Mouse (Mus musculus): ENCODE measurements around the gene Smco4. TPM values are rescaled to one million over a fixed set of nuclear protein-coding genes. Genes with fewer than 3 reads are reported as not detected.

Smco4 gene
- polyA plus RNA-seq, 1 experiment from 2014 or later = 7.5 TPM

DNA sequence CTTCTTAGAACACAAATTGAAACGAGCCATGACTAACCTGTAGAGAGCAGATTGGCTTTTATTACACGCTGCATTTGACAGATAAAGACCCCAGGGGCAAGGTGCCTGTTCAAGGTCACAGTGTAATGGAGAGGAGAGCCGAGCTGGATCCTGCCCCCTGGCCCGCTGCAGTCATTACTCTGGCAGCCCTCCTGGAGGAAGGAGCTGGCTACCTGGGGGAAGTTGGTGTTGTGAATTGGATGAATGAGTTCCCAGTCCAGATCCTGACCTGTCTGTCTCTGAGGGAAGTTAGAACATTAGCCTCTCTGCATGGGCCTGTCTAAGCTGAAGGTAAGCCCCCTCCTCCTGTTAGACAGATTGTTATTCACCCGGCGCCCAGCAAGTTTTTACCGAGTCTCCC, 9.2 kb downstream of the Smco4 start:
- no peak overlapping the region for H3K4me2 ChIP-seq (ENCODE audit: low read depth, severe bottlenecking)
- no peaks in the 10 kb centered on the region for H3K27me3 ChIP-seq (ENCODE audit: control insufficient read depth, insufficient read depth, low read length)
- no peaks in the 10 kb centered on the region for H3K9me3 ChIP-seq (ENCODE audit: control insufficient read depth, low read length)
- no peak overlapping the region for H3K27ac ChIP-seq (replicated peaks; ENCODE audit: low read depth, low read length)
- ATAC-seq (ENCODE audit: insufficient number of reproducible peaks, low FRiP score, low TSS enrichment, low read depth) = no peak
- H3K9ac ChIP-seq (ENCODE audit: low read length) = no peak overlapping the region
- H3K36me3 ChIP-seq (ENCODE audit: control insufficient read depth, insufficient read depth, low read length) = no peaks in the 10 kb centered on the region
- 41% methylated on average over 7 of the region's 7 CpGs for WGBS
- DNase-seq (ENCODE audit: low spot score) = no peak
- H3K4me3 ChIP-seq (ENCODE audit: low read depth, low read length) = no peak overlapping the region
- H3K4me1 ChIP-seq (ENCODE audit: control insufficient read depth, insufficient read depth, low read length) = peaks cover 13% of the 10 kb centered on the region

DNA sequence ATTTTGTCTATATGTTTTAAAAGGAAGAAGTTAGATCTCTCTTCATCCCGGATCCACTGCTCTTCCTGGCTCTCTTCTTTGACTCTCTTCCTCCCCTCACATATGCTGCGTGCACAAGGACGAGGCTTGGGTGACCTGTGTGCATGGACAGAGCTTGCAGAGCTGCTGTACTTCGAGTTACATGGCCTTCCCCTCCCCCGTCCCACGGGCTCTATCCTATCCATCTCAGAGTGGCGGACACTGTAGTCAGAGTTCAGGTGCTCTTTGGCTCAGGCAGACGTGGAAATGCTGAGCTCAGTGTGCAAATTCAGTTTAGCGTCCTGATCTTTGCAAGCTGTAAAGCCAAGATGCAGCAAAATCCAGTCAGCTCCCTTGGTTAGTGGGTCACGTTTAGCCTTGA, 10.1 kb downstream of the Smco4 start:
- Histone ChIP-seq H3K9me3 (ENCODE audit: control insufficient read depth, low read length) (no peaks in the 10 kb centered on the region), H3K27me3 (ENCODE audit: control insufficient read depth, insufficient read depth, low read length) (no peaks in the 10 kb centered on the region), H3K4me3 (ENCODE audit: low read depth, low read length) (no peak overlapping the region), H3K36me3 (ENCODE audit: control insufficient read depth, insufficient read depth, low read length) (no peaks in the 10 kb centered on the region), H3K4me2 (ENCODE audit: low read depth, severe bottlenecking) (no peak overlapping the region), H3K27ac (replicated peaks; ENCODE audit: low read depth, low read length) (no peak overlapping the region), H3K4me1 (ENCODE audit: control insufficient read depth, insufficient read depth, low read length) (peaks cover 13% of the 10 kb centered on the region), H3K9ac (ENCODE audit: low read length) (no peak overlapping the region)
- no peak for ATAC-seq (ENCODE audit: insufficient number of reproducible peaks, low FRiP score, low TSS enrichment, low read depth)
- no peak for DNase-seq (ENCODE audit: low spot score)
- 69% methylated on average over 10 of the region's 10 CpGs for WGBS

DNA sequence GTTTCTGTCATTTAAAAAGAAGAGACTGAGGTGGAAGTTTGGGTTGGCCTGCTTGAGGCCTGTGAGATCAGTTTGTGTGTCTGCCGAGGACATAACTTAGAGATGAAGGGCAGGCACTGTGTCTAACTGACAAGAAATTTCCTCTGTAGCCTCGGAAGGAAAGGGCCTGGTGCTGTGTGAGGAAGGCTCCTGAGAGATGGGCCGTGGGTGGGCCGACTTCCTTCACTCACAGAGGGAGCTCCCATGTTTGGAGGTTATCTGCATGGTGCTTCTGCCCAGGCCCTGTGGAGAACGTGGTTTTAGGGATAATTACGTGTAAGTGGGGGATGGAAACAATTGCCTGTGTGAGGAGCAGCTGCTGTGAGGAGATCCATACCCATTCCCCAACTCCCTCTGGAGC, 10.6 kb downstream of the Smco4 start:
- WGBS = 63% methylated on average over 6 of the region's 6 CpGs
- H3K4me2 ChIP-seq (ENCODE audit: low read depth, severe bottlenecking) = no peak overlapping the region
- H3K27me3 ChIP-seq (ENCODE audit: control insufficient read depth, insufficient read depth, low read length) = no peaks in the 10 kb centered on the region
- no peaks in the 10 kb centered on the region for H3K9me3 ChIP-seq (ENCODE audit: control insufficient read depth, low read length)
- H3K27ac ChIP-seq (replicated peaks; ENCODE audit: low read depth, low read length) = no peak overlapping the region
- no peaks in the 10 kb centered on the region for H3K36me3 ChIP-seq (ENCODE audit: control insufficient read depth, insufficient read depth, low read length)
- ATAC-seq (ENCODE audit: insufficient number of reproducible peaks, low FRiP score, low TSS enrichment, low read depth) (no peak), DNase-seq (ENCODE audit: low spot score) (no peak)
- no peak overlapping the region for H3K9ac ChIP-seq (ENCODE audit: low read length)
- H3K4me3 ChIP-seq (ENCODE audit: low read depth, low read length) = no peak overlapping the region
- peaks cover 13% of the 10 kb centered on the region for H3K4me1 ChIP-seq (ENCODE audit: control insufficient read depth, insufficient read depth, low read length)

DNA sequence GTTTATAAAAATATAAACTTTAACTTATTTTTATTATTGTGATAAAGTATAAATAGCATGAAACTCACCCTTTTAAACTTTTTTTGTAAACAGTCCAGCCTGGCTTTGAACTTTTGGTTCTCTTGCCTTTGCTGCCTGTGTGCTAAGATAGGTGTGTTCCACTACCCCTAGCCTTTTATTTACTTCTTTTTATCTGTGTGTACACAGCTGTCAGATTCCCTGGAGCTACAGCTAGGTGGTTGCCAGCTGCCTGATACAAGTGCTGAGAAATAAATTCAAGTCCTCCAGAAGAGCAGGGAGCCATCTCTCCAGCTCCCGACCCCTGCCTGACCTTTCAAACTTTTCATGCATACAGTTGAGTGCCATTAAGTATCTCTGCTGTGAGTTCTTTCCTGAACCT, 12.1 kb downstream of the Smco4 start:
- Histone ChIP-seq H3K27ac (replicated peaks; ENCODE audit: low read depth, low read length) (no peak overlapping the region), H3K9me3 (ENCODE audit: control insufficient read depth, low read length) (no peaks in the 10 kb centered on the region), H3K4me3 (ENCODE audit: low read depth, low read length) (no peak overlapping the region), H3K27me3 (ENCODE audit: control insufficient read depth, insufficient read depth, low read length) (no peaks in the 10 kb centered on the region), H3K9ac (ENCODE audit: low read length) (no peak overlapping the region), H3K36me3 (ENCODE audit: control insufficient read depth, insufficient read depth, low read length) (no peaks in the 10 kb centered on the region), H3K4me1 (ENCODE audit: control insufficient read depth, insufficient read depth, low read length) (peaks cover 10% of the 10 kb centered on the region), H3K4me2 (ENCODE audit: low read depth, severe bottlenecking) (no peak overlapping the region)
- 73% methylated on average over 1 of the region's 1 CpGs for WGBS
- DNase-seq (ENCODE audit: low spot score) (no peak), ATAC-seq (ENCODE audit: insufficient number of reproducible peaks, low FRiP score, low TSS enrichment, low read depth) (no peak)

DNA sequence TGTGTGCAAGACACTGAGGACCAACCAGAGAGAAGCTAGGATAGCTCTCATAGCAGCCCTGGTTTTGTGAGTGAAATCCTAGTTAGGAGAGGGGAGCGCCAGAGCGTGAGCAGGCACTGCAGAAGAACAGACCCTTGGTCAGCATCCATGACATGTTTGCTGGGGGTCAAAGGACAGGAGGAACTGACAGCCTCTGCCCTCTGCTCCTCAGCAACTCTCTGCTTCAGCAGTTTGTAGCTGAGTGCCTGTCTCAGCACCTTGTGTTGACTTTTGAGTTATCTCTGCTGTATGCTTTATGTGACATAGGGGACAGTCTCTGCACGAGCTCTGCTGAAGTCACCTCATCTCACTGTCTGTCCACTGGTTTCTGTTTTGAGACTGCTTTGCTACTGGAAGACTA, 13.6 kb downstream of the Smco4 start:
- ATAC-seq (ENCODE audit: insufficient number of reproducible peaks, low FRiP score, low TSS enrichment, low read depth) (no peak), DNase-seq (ENCODE audit: low spot score) (no peak)
- Histone ChIP-seq H3K27me3 (ENCODE audit: control insufficient read depth, insufficient read depth, low read length) (no peaks in the 10 kb centered on the region), H3K9ac (ENCODE audit: low read length) (no peak overlapping the region), H3K27ac (replicated peaks; ENCODE audit: low read depth, low read length) (no peak overlapping the region), H3K4me3 (ENCODE audit: low read depth, low read length) (no peak overlapping the region), H3K36me3 (ENCODE audit: control insufficient read depth, insufficient read depth, low read length) (no peaks in the 10 kb centered on the region), H3K4me2 (ENCODE audit: low read depth, severe bottlenecking) (no peak overlapping the region), H3K4me1 (ENCODE audit: control insufficient read depth, insufficient read depth, low read length) (peaks cover 13% of the 10 kb centered on the region), H3K9me3 (ENCODE audit: control insufficient read depth, low read length) (no peaks in the 10 kb centered on the region)
- WGBS = 74% methylated on average over 3 of the region's 3 CpGs

DNA sequence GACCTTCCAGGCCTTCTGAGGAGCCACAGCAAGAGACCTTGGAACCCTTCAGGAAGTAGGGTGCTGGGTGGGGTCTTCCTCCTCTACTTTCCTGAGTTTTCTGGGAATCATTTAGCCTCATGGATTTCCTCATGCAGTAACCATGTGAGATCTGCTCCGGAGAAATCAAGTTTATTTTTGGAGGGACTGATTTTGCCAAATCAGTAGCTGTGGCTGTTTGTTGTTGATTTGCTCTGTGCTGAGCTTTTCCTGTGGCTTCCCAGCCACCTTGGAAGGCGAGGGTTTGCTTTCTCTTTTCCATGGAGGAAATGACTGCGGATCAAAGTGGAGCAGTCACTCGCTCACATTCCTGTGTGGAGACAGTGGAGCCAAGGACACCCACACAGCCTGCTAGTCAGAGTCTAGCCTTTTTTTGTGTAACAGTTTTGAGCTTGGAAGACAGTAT, 14.2 kb downstream of the Smco4 start:
- DNase-seq (ENCODE audit: low spot score) (no peak), ATAC-seq (ENCODE audit: insufficient number of reproducible peaks, low FRiP score, low TSS enrichment, low read depth) (no peak)
- Histone ChIP-seq H3K4me2 (ENCODE audit: low read depth, severe bottlenecking) (no peak overlapping the region), H3K27ac (replicated peaks; ENCODE audit: low read depth, low read length) (no peak overlapping the region), H3K4me3 (ENCODE audit: low read depth, low read length) (no peak overlapping the region), H3K9me3 (ENCODE audit: control insufficient read depth, low read length) (no peaks in the 10 kb centered on the region), H3K4me1 (ENCODE audit: control insufficient read depth, insufficient read depth, low read length) (peaks cover 11% of the 10 kb centered on the region), H3K27me3 (ENCODE audit: control insufficient read depth, insufficient read depth, low read length) (no peaks in the 10 kb centered on the region), H3K9ac (ENCODE audit: low read length) (no peak overlapping the region), H3K36me3 (ENCODE audit: control insufficient read depth, insufficient read depth, low read length) (no peaks in the 10 kb centered on the region)
- WGBS = 79% methylated on average over 4 of the region's 4 CpGs

DNA sequence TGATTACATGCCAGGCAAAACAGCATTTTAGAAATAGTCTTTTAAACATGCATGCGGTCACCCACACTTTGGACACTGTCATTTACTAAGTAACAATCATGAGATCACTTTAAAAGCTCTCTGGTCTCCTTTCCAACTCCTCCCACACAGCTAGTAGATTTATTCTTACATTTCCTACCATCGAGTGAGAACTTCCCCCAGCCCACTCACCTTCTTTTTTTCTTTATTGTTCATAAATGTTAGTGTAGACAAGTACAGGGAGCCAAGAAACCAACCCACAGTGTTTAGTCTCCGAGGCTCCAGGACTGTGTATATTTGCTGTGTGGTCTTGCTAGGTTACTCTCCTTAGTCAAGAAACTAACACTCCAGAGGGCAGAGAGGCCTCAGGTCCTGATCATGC, 16.1 kb downstream of the Smco4 start:
- H3K27me3 ChIP-seq (ENCODE audit: control insufficient read depth, insufficient read depth, low read length) = no peaks in the 10 kb centered on the region
- no peak overlapping the region for H3K4me2 ChIP-seq (ENCODE audit: low read depth, severe bottlenecking)
- H3K4me3 ChIP-seq (ENCODE audit: low read depth, low read length) = no peak overlapping the region
- H3K36me3 ChIP-seq (ENCODE audit: control insufficient read depth, insufficient read depth, low read length) = no peaks in the 10 kb centered on the region
- peaks cover 5% of the 10 kb centered on the region; the same call in 1 of the 2 replicates for H3K4me1 ChIP-seq (ENCODE audit: control insufficient read depth, insufficient read depth, low read length)
- no peak overlapping the region for H3K9ac ChIP-seq (ENCODE audit: low read length)
- H3K27ac ChIP-seq (replicated peaks; ENCODE audit: low read depth, low read length) = no peak overlapping the region
- ATAC-seq (ENCODE audit: insufficient number of reproducible peaks, low FRiP score, low TSS enrichment, low read depth) (no peak), DNase-seq (ENCODE audit: low spot score) (no peak)
- WGBS = 82% methylated on average over 3 of the region's 3 CpGs
- H3K9me3 ChIP-seq (ENCODE audit: control insufficient read depth, low read length) = no peaks in the 10 kb centered on the region

DNA sequence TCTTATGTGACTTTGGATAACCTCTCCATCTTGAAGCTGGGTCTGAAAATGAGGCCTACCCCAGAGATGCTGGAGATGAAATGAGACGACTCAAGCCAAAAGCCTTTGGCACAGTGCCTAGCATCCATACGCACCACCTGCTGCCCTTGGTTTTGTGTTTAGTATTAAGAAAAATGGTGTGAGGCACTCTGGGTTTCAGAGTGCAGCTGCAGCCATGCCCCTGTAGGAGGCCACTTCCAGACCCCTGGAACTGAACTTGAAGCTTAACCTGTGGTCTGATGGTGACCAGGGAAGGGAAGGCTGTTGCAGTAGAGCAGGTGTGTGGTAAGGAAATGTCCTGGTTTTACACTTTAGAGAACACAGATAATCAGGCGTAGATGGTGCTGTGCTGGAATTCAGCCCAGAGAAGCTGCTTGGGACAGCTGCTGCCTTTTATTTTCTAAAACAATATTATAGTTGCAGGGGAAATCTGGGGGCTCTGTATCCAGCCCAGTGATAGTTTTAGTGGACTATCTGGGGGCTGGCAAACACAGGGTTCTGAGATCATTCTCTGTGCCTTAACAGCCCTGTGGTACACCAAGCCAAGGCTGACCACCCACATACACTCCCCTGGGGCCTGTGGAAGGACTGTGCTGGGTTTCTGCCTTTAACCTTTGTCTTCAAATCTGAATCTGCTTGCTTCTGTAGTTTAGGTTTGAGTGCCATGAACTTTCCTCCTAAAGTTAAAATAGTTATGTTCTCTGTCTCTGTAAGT, 17.5 kb downstream of the Smco4 start:
- no peak for DNase-seq (ENCODE audit: low spot score)
- Histone ChIP-seq H3K9ac (ENCODE audit: low read length) (no peak overlapping the region), H3K4me1 (ENCODE audit: control insufficient read depth, insufficient read depth, low read length) (peaks cover 5% of the 10 kb centered on the region; the same call in 1 of the 2 replicates), H3K27me3 (ENCODE audit: control insufficient read depth, insufficient read depth, low read length) (no peaks in the 10 kb centered on the region), H3K4me2 (ENCODE audit: low read depth, severe bottlenecking) (no peak overlapping the region), H3K36me3 (ENCODE audit: control insufficient read depth, insufficient read depth, low read length) (no peaks in the 10 kb centered on the region), H3K27ac (replicated peaks; ENCODE audit: low read depth, low read length) (no peak overlapping the region), H3K4me3 (ENCODE audit: low read depth, low read length) (no peak overlapping the region), H3K9me3 (ENCODE audit: control insufficient read depth, low read length) (no peaks in the 10 kb centered on the region)
- 64% methylated on average over 3 of the region's 3 CpGs for WGBS
- no peak for ATAC-seq (ENCODE audit: insufficient number of reproducible peaks, low FRiP score, low TSS enrichment, low read depth)

DNA sequence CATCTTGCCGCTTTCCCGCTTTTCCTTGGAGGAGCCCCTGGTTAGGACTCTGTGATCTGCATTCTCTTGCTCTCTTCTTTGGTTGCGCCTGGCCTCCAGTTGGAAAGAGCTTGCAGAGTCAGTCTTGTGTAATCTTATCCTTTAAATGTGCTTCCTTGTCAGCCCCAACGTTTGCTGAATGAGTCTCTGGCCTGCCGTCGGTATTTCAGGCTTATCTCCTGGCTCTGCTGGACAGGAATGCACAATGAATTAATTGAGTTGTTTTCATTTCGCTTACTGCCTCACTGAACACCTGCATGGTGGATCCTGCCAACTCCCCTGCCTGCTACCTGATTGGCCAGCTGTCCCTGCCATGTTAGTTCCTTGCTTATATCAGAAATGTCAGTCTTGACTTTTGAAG, 19.7 kb downstream of the Smco4 start:
- H3K9me3 ChIP-seq (ENCODE audit: control insufficient read depth, low read length) = no peaks in the 10 kb centered on the region
- H3K4me2 ChIP-seq (ENCODE audit: low read depth, severe bottlenecking) = no peak overlapping the region
- no peak for ATAC-seq (ENCODE audit: insufficient number of reproducible peaks, low FRiP score, low TSS enrichment, low read depth)
- H3K4me1 ChIP-seq (ENCODE audit: control insufficient read depth, insufficient read depth, low read length) = peaks cover 5% of the 10 kb centered on the region; the same call in 1 of the 2 replicates
- no peak overlapping the region for H3K27ac ChIP-seq (replicated peaks; ENCODE audit: low read depth, low read length)
- H3K27me3 ChIP-seq (ENCODE audit: control insufficient read depth, insufficient read depth, low read length) = no peaks in the 10 kb centered on the region
- no peak overlapping the region for H3K4me3 ChIP-seq (ENCODE audit: low read depth, low read length)
- no peak overlapping the region for H3K9ac ChIP-seq (ENCODE audit: low read length)
- no peak for DNase-seq (ENCODE audit: low spot score)
- WGBS = 77% methylated on average over 7 of the region's 7 CpGs
- H3K36me3 ChIP-seq (ENCODE audit: control insufficient read depth, insufficient read depth, low read length) = no peaks in the 10 kb centered on the region

Measured in limb, embryonic 11.5 days (tissue).